Mouse (Mus musculus) hindbrain, postnatal 0 days (tissue): Measurements from ENCODE around the gene Xab2. TPM values are rescaled to one million over a fixed set of nuclear protein-coding genes. Genes with fewer than 3 reads are reported as not detected.
A peak's percentile ranks its signal among the peaks of the same experiment; 100 is the strongest.

Source experiments
- ATAC-seq: fragments of 200-750 bp; cut with Nextera tagmentation; 2 replicates; pipeline ENCODE4 v1.8.0; 2017; ENCODE audit warnings: mild to moderate bottlenecking, moderate TSS enrichment, moderate library complexity
- DNase-seq: peaks from one replicate; pipeline ENCODE4 v3.0.0-alpha.2; 2015; ENCODE audit warnings: low spot score
- H3K27ac ChIP-seq: fragments of 300-500 bp; sonication (generic); 2 replicates; pipeline ENCODE4 v1.5.1; 2014; ENCODE audit warnings: mild to moderate bottlenecking
- H3K27me3 ChIP-seq: fragments of 300-500 bp; sonication (generic); 2 replicates; pipeline ENCODE4 v1.6.1; 2014; ENCODE audit warnings: low read length, mixed read lengths; ENCODE audit not compliant: insufficient read depth
- H3K36me3 ChIP-seq: fragments of 300-500 bp; sonication (generic); 2 replicates; pipeline ENCODE4 v1.6.1; 2014; ENCODE audit warnings: low read length, mixed read lengths; ENCODE audit not compliant: insufficient read depth
- H3K4me1 ChIP-seq: fragments of 300-500 bp; sonication (generic); 2 replicates; pipeline ENCODE4 v1.6.1; 2014; ENCODE audit warnings: antibody characterized with exemption, low read length, mixed read lengths; ENCODE audit not compliant: insufficient read depth
- H3K4me2 ChIP-seq: fragments of 300-500 bp; sonication (generic); 2 replicates; pipeline ENCODE4 v1.6.1; 2014; ENCODE audit warnings: low read depth, mild to moderate bottlenecking, low read length, moderate library complexity, mixed read lengths
- H3K4me3 ChIP-seq: fragments of 300-500 bp; sonication (generic); 2 replicates; pipeline ENCODE4 v1.5.1; 2014; ENCODE audit warnings: low read length
- H3K9ac ChIP-seq: fragments of 300-500 bp; sonication (generic); replicated peaks from 2 replicates; pipeline ENCODE4 v1.6.1; 2014; ENCODE audit warnings: mild to moderate bottlenecking, low read length, moderate library complexity, mixed read lengths
- H3K9me3 ChIP-seq: fragments of 300-500 bp; sonication (generic); 2 replicates; pipeline ENCODE4 v1.6.1; 2016; ENCODE audit warnings: low read length, mixed read lengths
- CTCF ChIP-seq: IDR thresholded peaks from 2 replicates; pipeline ENCODE4 v1.5.1; 2016; ENCODE audit warnings: antibody characterized with exemption, control low read depth, low read depth
- WGBS: fragments of 180-500 bp; shearing (Covaris S2); extraction: QIAGEN DNeasy Blood & Tissue Kit; methylation state at CpG from one replicate; pipeline ENCODE4 v1.1.7; 2014; 5-methylcytosine and 5-hydroxymethylcytosine counted together
- polyA plus RNA-seq: library from polyadenylated mRNA; unstranded; fragments of >200 nt; fragmentation: Nextera tagmentation; extraction: Ambion mirVana; gene quantifications from 2 replicates; pipeline ENCODE4 v1.2.1, GENCODE M21; 2015
- total RNA-seq: library from RNA; depleted of rRNA; stranded (reverse); fragments of >200 nt; gene quantifications from 2 replicates; pipeline ENCODE4 v1.2.3, GENCODE M21; 2014

Xab2 gene
- total and polyA plus RNA-seq, 2 experiments from 2014 or later: 32.6 to 47.8 TPM

DNA sequence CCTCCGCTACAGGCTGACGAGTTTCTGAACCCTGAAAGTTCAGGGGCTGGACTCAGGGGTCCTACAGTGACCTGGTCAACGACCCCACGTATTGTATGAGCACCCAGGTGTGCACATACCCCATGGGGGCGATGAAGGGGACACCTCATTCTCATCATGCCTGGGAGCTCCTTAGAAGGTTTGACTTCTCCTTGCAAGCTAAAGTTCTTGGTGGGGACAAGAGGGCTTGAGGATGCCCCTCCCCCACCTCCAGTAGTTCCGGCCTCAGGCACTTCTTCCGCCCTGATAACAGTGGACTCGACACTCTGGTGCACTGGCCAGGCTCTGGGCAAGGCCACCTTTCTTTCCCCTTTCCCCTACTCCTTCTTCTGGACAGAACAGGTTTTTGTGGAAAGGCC lies 10.4 kb upstream of the Xab2 start:
- H3K4me1 ChIP-seq: peaks cover 8% of the 10 kb centered on the region; the same call in 1 of the 2 replicates
- no peak overlapping the region for H3K27ac ChIP-seq
- ATAC-seq: no peak
- H3K4me3 ChIP-seq: peak overlapping the region; percentile 45
- H3K36me3 ChIP-seq: no peaks in the 10 kb centered on the region
- DNase-seq: no peak
- WGBS: 18% methylated on average over 8 of the region's 8 CpGs
- H3K9ac ChIP-seq: peak overlapping the region; percentile 41; the same call in 1 of the 2 replicates
- H3K4me2 ChIP-seq: peak overlapping the region; percentile 63
- no peaks in the 10 kb centered on the region for H3K9me3 ChIP-seq
- no peaks in the 10 kb centered on the region for H3K27me3 ChIP-seq
- no peak for TF ChIP-seq CTCF

- DNase-seq (peak; percentile 62), ATAC-seq (peak; percentile 80)
- 4% methylated on average over 47 of the region's 47 CpGs for WGBS
- TF ChIP-seq CTCF: no peak
- H3K9ac ChIP-seq: peak within 1 kb of the TSS; percentile 41
- no peaks in the 10 kb centered on the region for H3K36me3 ChIP-seq
- H3K4me3 ChIP-seq: peak within 1 kb of the TSS; percentile 45
- no peaks in the 10 kb centered on the region for H3K9me3 ChIP-seq
- H3K27ac ChIP-seq: no peak within 1 kb of the TSS
- H3K4me2 ChIP-seq: peak within 1 kb of the TSS; percentile 63
- H3K4me1 ChIP-seq: peaks cover 8% of the 10 kb centered on the region; the same call in 1 of the 2 replicates
- no peaks in the 10 kb centered on the region for H3K27me3 ChIP-seq
Measured at GRCm38 (mm10) chr8:3630647-3631477, 9.7 kb upstream of the Xab2 start, which contains the start of gene Stxbp2. Stxbp2 (plus strand) TSS chr8:3630955.

DNA sequence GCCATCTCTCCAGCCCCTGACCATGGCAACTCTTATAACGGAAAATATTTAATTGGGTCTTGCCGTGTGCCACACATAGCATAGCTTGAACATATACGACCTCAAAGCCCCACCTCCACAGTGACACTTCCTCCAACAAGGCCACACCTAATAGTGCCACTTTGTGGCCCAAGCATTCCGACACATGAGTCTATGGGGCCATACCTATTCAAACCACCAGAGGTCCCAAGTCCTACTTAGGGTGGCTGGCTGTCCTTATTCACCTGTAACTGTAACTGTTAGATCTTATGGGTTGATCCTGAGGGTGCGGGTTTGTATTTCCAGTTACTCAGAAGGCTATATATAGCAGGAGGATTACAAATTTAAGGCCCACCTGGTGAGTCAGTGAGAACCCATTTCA lies 6.9 kb upstream of the Xab2 start:
- H3K4me1 ChIP-seq: peaks cover 8% of the 10 kb centered on the region; the same call in 1 of the 2 replicates
- no peak overlapping the region for H3K4me3 ChIP-seq
- DNase-seq: peak; percentile 59
- no peaks in the 10 kb centered on the region for H3K27me3 ChIP-seq
- WGBS: 27% methylated on average over 5 of the region's 5 CpGs
- H3K27ac ChIP-seq: no peak overlapping the region
- no peak overlapping the region for H3K9ac ChIP-seq
- H3K4me2 ChIP-seq: no peak overlapping the region
- no peaks in the 10 kb centered on the region; the same call in 1 of the 2 replicates for H3K36me3 ChIP-seq
- 0 out of 2 replicates have a peak, but pooled peaks have one; percentile 31 for ATAC-seq
- no peaks in the 10 kb centered on the region for H3K9me3 ChIP-seq
- peak; percentile 75 for TF ChIP-seq CTCF

DNA sequence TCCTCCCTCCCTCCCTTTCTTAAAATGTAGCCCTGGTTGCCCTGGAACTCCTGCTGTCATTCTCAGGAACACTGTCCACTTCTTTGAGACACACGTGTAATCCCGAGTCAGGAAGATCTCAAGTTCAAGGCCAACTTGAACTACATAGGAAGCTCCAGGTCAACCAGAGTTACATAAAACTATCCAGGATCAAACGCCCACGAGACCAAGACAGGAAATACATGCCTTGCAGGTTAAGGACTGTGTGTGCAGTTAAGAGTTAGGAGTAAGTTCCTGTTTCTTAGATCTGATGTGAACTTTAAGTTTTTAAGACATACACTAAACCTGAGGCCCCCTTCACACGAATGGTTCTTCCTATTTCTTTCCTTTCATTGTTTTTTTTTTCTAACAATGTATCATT lies 5.9 kb upstream of the Xab2 start:
- H3K27ac ChIP-seq: no peak overlapping the region

GRCm38 (mm10) chr8:3625445-3625844 lies 4.3 kb upstream of the Xab2 start, which contains the start of gene Pcp2:
Pcp2 (minus strand) TSS chr8:3625545.
- Histone ChIP-seq H3K9ac (no peak within 1 kb of the TSS), H3K4me1 (peaks cover 1% of the 10 kb centered on the region; the same call in 1 of the 2 replicates), H3K4me3 (no peak within 1 kb of the TSS), H3K27me3 (no peaks in the 10 kb centered on the region), H3K4me2 (no peak within 1 kb of the TSS), H3K9me3 (no peaks in the 10 kb centered on the region), H3K27ac (no peak within 1 kb of the TSS), H3K36me3 (no peaks in the 10 kb centered on the region; the same call in 1 of the 2 replicates)
- no peak for TF ChIP-seq CTCF
- DNase-seq (no peak), ATAC-seq (no peak)
- WGBS: 69% methylated on average over 1 of the region's 1 CpGs

More for the DNA sequence above, 5.9 kb upstream of the Xab2 start:
- H3K4me1 ChIP-seq: peaks cover 8% of the 10 kb centered on the region; the same call in 1 of the 2 replicates
- H3K9me3 ChIP-seq: no peaks in the 10 kb centered on the region
- TF ChIP-seq CTCF: no peak
- ATAC-seq (no peak), DNase-seq (no peak)
- WGBS: 58% methylated on average over 5 of the region's 5 CpGs
- H3K27me3 ChIP-seq: no peaks in the 10 kb centered on the region
- H3K9ac ChIP-seq: no peak overlapping the region
- no peak overlapping the region for H3K4me3 ChIP-seq
- H3K36me3 ChIP-seq: no peaks in the 10 kb centered on the region; the same call in 1 of the 2 replicates
- no peak overlapping the region for H3K4me2 ChIP-seq

GRCm38 (mm10) chr8:3622119-3622518 lies 1.0 kb upstream of the Xab2 start:
- Histone ChIP-seq H3K9me3 (no peaks in the 10 kb centered on the region), H3K27me3 (no peaks in the 10 kb centered on the region), H3K27ac (no peak overlapping the region), H3K36me3 (peaks cover 10% of the 10 kb centered on the region), H3K4me1 (peaks cover 5% of the 10 kb centered on the region; the same call in 1 of the 2 replicates), H3K9ac (peak overlapping the region; percentile 57), H3K4me2 (peak overlapping the region; percentile 86), H3K4me3 (peak overlapping the region; percentile 90)
- no peak for TF ChIP-seq CTCF
- WGBS: 73% methylated on average over 8 of the region's 8 CpGs
- DNase-seq: no peak
- no peak for ATAC-seq
